Mouse (Mus musculus) spleen, adult 2 months (tissue): ENCODE measurements around the gene Gatb. TPM values are rescaled to one million over a fixed set of nuclear protein-coding genes. Genes with fewer than 3 reads are reported as not detected.

Experiments used
- DNase-seq, 2 experiments: peaks; one replicate each; pipeline versions ENCODE4 v3.0.0 to v3.0.0-alpha.2; 2012 to 2021; ENCODE audit warnings: low spot score in 2 of 2, low read depth in 1 of 2
- H3K27ac ChIP-seq: fragments of 200-500 bp; 2 replicates; pipeline ENCODE4 v1.5.1; 2012; ENCODE audit warnings: low read length, inconsistent platforms; ENCODE audit not compliant: insufficient read depth
- H3K27me3 ChIP-seq: fragments of 200-500 bp; 2 replicates; pipeline ENCODE4 v1.6.1; 2012; ENCODE audit warnings: mild to moderate bottlenecking, moderate library complexity, low read length, inconsistent platforms; ENCODE audit not compliant: control insufficient read depth, insufficient read depth
- H3K36me3 ChIP-seq: fragments of 200-500 bp; 2 replicates; pipeline ENCODE4 v1.6.1; 2012; ENCODE audit warnings: mild to moderate bottlenecking, low read length, inconsistent platforms; ENCODE audit not compliant: control insufficient read depth, insufficient read depth
- H3K4me1 ChIP-seq: fragments of 200-500 bp; 2 replicates; pipeline ENCODE4 v1.6.1; 2011; ENCODE audit warnings: inconsistent platforms; ENCODE audit not compliant: control insufficient read depth, insufficient read depth, insufficient read length
- H3K4me3 ChIP-seq: fragments of 200-500 bp; 2 replicates; pipeline ENCODE4 v1.5.1; 2011; ENCODE audit warnings: mild to moderate bottlenecking, inconsistent platforms; ENCODE audit not compliant: insufficient read depth, insufficient read length; ENCODE audit errors: extremely low read depth
- CTCF ChIP-seq: fragments of 200-500 bp; IDR thresholded peaks from 2 replicates; pipeline ENCODE4 v1.5.1; 2011; ENCODE audit warnings: mild to moderate bottlenecking, inconsistent platforms; ENCODE audit not compliant: insufficient read depth, insufficient read length, insufficient replicate concordance; ENCODE audit errors: extremely low read depth
- POLR2A ChIP-seq: fragments of 200-500 bp; IDR thresholded peaks from 2 replicates; pipeline ENCODE4 v1.6.1; 2011; ENCODE audit warnings: low read depth, low read length, inconsistent platforms
- WGBS: fragments of 180-500 bp; shearing (Covaris S2); methylation state at CpG from one replicate; pipeline ENCODE4 v1.1.7; 2018; 5-methylcytosine and 5-hydroxymethylcytosine counted together
- polyA plus RNA-seq: library from polyadenylated mRNA; depleted of rRNA; stranded (reverse); fragments of >200 nt; gene quantifications from 2 replicates; pipeline ENCODE4 v1.2.3, GENCODE M21; 2012; rRNA removed

The Gatb gene
- polyA plus RNA-seq, 1 experiment = 2.6 TPM

DNA sequence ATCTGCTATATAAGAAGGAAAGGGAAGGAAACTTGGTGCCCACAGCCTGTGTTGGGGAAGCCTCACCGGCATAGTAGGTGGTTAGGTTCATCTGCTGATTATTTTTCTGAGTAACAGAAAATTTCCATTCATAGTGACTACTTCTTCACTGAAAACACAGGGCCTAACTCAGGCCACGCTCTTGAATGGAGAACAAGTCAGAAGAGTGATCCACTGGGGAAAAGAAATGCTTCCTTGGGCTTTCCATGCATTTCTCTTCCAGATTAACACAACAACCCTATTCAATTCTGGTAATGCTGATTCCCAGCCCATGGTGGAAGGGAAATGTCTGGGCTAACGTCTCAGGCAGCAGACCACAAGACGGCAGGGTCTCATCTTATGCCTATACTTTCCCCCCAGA, 124.6 kb downstream of the Gatb start:
- Histone ChIP-seq H3K27me3 (no peaks in the 10 kb centered on the region), H3K27ac (no peak overlapping the region), H3K36me3 (no peaks in the 10 kb centered on the region), H3K4me3 (no peak overlapping the region), H3K4me1 (no peaks in the 10 kb centered on the region)
- 65% methylated on average over 4 of the region's 4 CpGs for WGBS
- no peak for TF ChIP-seq POLR2A
- TF ChIP-seq CTCF = no peak
- no peak for DNase-seq

- Histone ChIP-seq H3K4me1 (no peaks in the 10 kb centered on the region), H3K36me3 (no peaks in the 10 kb centered on the region), H3K27ac (no peak overlapping the region), H3K27me3 (no peaks in the 10 kb centered on the region), H3K4me3 (no peak overlapping the region)
- WGBS = 58% methylated on average over 6 of the region's 6 CpGs
- no peak for DNase-seq
- TF ChIP-seq POLR2A (no peak), CTCF (no peak)
These were observed 129.4 kb downstream of the Gatb start for GRCm38 (mm10) chr3:85703141-85703882.

Other genes starting within 250 kb of the Gatb start
- 0.50 and 0.58 TPM in 2 replicates for gene Fam160a1, start 243.2 kb downstream of the Gatb start, polyA plus RNA-seq